Mouse (Mus musculus) midbrain, embryonic 12.5 days (tissue): ENCODE measurements around the gene Flt4. TPM values are rescaled to one million over a fixed set of nuclear protein-coding genes. Genes with fewer than 3 reads are reported as not detected.
"Not testable (repeated sequence)": the region's sequence is repeated elsewhere in the genome, so short reads cannot be mapped to it uniquely, and the experiment has no call there.

Experiments
- ATAC-seq: fragments of 200-750 bp; cut with Nextera tagmentation; 2 replicates; pipeline ENCODE4 v1.8.0; 2017; ENCODE audit warnings: low read depth, moderate TSS enrichment, moderate library complexity; ENCODE audit not compliant: low FRiP score
- H3K27ac ChIP-seq: fragments of 300-500 bp; sonication (generic); replicated peaks from 2 replicates; pipeline ENCODE4 v1.5.1; 2016; ENCODE audit warnings: mild to moderate bottlenecking
- H3K27me3 ChIP-seq: fragments of 300-500 bp; sonication (generic); 2 replicates; pipeline ENCODE4 v1.6.1; 2016; ENCODE audit warnings: mild to moderate bottlenecking
- H3K36me3 ChIP-seq: fragments of 300-500 bp; sonication (generic); 2 replicates; pipeline ENCODE4 v1.6.1; 2016
- H3K4me1 ChIP-seq: fragments of 300-500 bp; sonication (generic); 2 replicates; pipeline ENCODE4 v1.6.1; 2016
- H3K4me2 ChIP-seq: fragments of 300-500 bp; sonication (generic); replicated peaks from 2 replicates; pipeline ENCODE4 v1.6.1; 2016; ENCODE audit warnings: mild to moderate bottlenecking, moderate library complexity
- H3K4me3 ChIP-seq: fragments of 300-500 bp; sonication (generic); 2 replicates; pipeline ENCODE4 v1.5.1; 2016; ENCODE audit warnings: mild to moderate bottlenecking
- H3K9ac ChIP-seq: fragments of 300-500 bp; sonication (generic); replicated peaks from 2 replicates; pipeline ENCODE4 v1.6.1; 2016; ENCODE audit warnings: mild to moderate bottlenecking, moderate library complexity
- H3K9me3 ChIP-seq: fragments of 300-500 bp; sonication (generic); 2 replicates; pipeline ENCODE4 v1.6.1; 2016; ENCODE audit warnings: mild to moderate bottlenecking
- WGBS: fragments of 180-500 bp; shearing (Covaris S2); methylation state at CpG from one replicate; pipeline ENCODE4 v1.1.7; 2016; 5-methylcytosine and 5-hydroxymethylcytosine counted together
- polyA plus RNA-seq: library from polyadenylated mRNA; unstranded; fragments of >200 nt; fragmentation: Nextera tagmentation; extraction: Ambion mirVana; gene quantifications from 2 replicates; pipeline ENCODE4 v1.2.1, GENCODE M21; 2016

Flt4 gene
- 2.1 and 2.8 TPM in 2 replicates for polyA plus RNA-seq

GRCm38 (mm10) chr11:49608938-49609867, at the start of gene Flt4:
Gene Flt4 (plus strand): TSS chr11:49609263.
- peak within 1 kb of the TSS; percentile 65 for H3K4me2 ChIP-seq
- ATAC-seq = peak; percentile 92
- 7% methylated on average over 42 of the region's 61 CpGs for WGBS
- peak within 1 kb of the TSS; percentile 47 for H3K4me3 ChIP-seq
- H3K4me1 ChIP-seq, H3K9me3 ChIP-seq, H3K27ac ChIP-seq, H3K36me3 ChIP-seq, H3K9ac ChIP-seq: not testable (repeated sequence)
- H3K27me3 ChIP-seq = peaks cover 57% of the 10 kb centered on the region

GRCm38 (mm10) chr11:49575054-49575453, 34.0 kb upstream of the Flt4 start:
- WGBS = 37% methylated on average over 2 of the region's 2 CpGs
- H3K9me3 ChIP-seq, H3K27me3 ChIP-seq, H3K36me3 ChIP-seq, ATAC-seq, H3K4me2 ChIP-seq, H3K4me3 ChIP-seq, H3K27ac ChIP-seq, H3K9ac ChIP-seq, H3K4me1 ChIP-seq: not testable (repeated sequence)

GRCm38 (mm10) chr11:49580452-49580851, 28.6 kb upstream of the Flt4 start:
- H3K9me3 ChIP-seq, H3K36me3 ChIP-seq, H3K4me1 ChIP-seq, H3K4me2 ChIP-seq, H3K27me3 ChIP-seq, H3K4me3 ChIP-seq, H3K27ac ChIP-seq, H3K9ac ChIP-seq, ATAC-seq: not testable (repeated sequence)
- 90% methylated on average over 8 of the region's 8 CpGs for WGBS

GRCm38 (mm10) chr11:49590213-49590612, 18.9 kb upstream of the Flt4 start:
- WGBS = 92% methylated on average over 19 of the region's 19 CpGs
- no peak for ATAC-seq

GRCm38 (mm10) chr11:49597149-49597548, 11.9 kb upstream of the Flt4 start:
- ATAC-seq, H3K4me3 ChIP-seq, H3K9ac ChIP-seq, H3K4me2 ChIP-seq, H3K9me3 ChIP-seq, H3K4me1 ChIP-seq, H3K36me3 ChIP-seq, H3K27ac ChIP-seq, H3K27me3 ChIP-seq: not testable (repeated sequence)
- 67% methylated on average over 2 of the region's 2 CpGs for WGBS

More at GRCm38 (mm10) chr11:49590213-49590612, 18.9 kb upstream of the Flt4 start:
- no peaks in the 10 kb centered on the region for H3K9me3 ChIP-seq
- no peaks in the 10 kb centered on the region for H3K4me1 ChIP-seq
- no peak overlapping the region for H3K4me2 ChIP-seq
- no peak overlapping the region for H3K9ac ChIP-seq
- no peaks in the 10 kb centered on the region for H3K36me3 ChIP-seq
- no peak overlapping the region for H3K27ac ChIP-seq
- no peaks in the 10 kb centered on the region for H3K27me3 ChIP-seq
- H3K4me3 ChIP-seq = no peak overlapping the region

GRCm38 (mm10) chr11:49608306-49608705, 757 bp upstream of the Flt4 start:
- not testable (repeated sequence) for H3K4me1 ChIP-seq, H3K4me3 ChIP-seq, H3K27ac ChIP-seq, H3K9me3 ChIP-seq, H3K4me2 ChIP-seq, H3K9ac ChIP-seq, ATAC-seq, H3K36me3 ChIP-seq
- 85% methylated on average over 5 of the region's 5 CpGs for WGBS
- peaks cover 48% of the 10 kb centered on the region for H3K27me3 ChIP-seq

GRCm38 (mm10) chr11:49609868-49610824, 1.1 kb downstream of the Flt4 start:
- H3K4me3 ChIP-seq = peak overlapping the region; percentile 47
- peak overlapping the region; percentile 65 for H3K4me2 ChIP-seq
- not testable (repeated sequence) for H3K4me1 ChIP-seq, H3K9me3 ChIP-seq, H3K27ac ChIP-seq, H3K36me3 ChIP-seq, ATAC-seq, H3K9ac ChIP-seq
- H3K27me3 ChIP-seq = peaks cover 58% of the 10 kb centered on the region
- WGBS = under 1% methylated on average over 52 of the region's 52 CpGs

- WGBS = 23% methylated on average over 3 of the region's 3 CpGs
- not testable (repeated sequence) for H3K4me1 ChIP-seq, H3K9me3 ChIP-seq, H3K9ac ChIP-seq, H3K4me2 ChIP-seq, ATAC-seq, H3K27ac ChIP-seq, H3K4me3 ChIP-seq, H3K36me3 ChIP-seq
- peaks cover 58% of the 10 kb centered on the region for H3K27me3 ChIP-seq
Observed at GRCm38 (mm10) chr11:49611349-49611748, 2.3 kb downstream of the Flt4 start.

- H3K9ac ChIP-seq = no peak overlapping the region
- H3K4me2 ChIP-seq = no peak overlapping the region
- H3K9me3 ChIP-seq = no peaks in the 10 kb centered on the region
- 63% methylated on average over 3 of the region's 3 CpGs for whole genome bisulfite sequencing
- H3K4me3 ChIP-seq = no peak overlapping the region
- no peaks in the 10 kb centered on the region for H3K36me3 ChIP-seq
- peaks cover 6% of the 10 kb centered on the region; the same call in 1 of the 2 replicates for H3K4me1 ChIP-seq
- H3K27me3 ChIP-seq = peaks cover 58% of the 10 kb centered on the region
- no peak for ATAC-seq
- no peak overlapping the region for H3K27ac ChIP-seq
Observed at GRCm38 (mm10) chr11:49612154-49612553, 3.1 kb downstream of the Flt4 start.

GRCm38 (mm10) chr11:49613349-49613748, 4.3 kb downstream of the Flt4 start:
- Histone ChIP-seq H3K4me3 (no peak overlapping the region), H3K9me3 (no peaks in the 10 kb centered on the region), H3K27ac (no peak overlapping the region), H3K36me3 (no peaks in the 10 kb centered on the region), H3K4me1 (peaks cover 6% of the 10 kb centered on the region; the same call in 1 of the 2 replicates), H3K4me2 (no peak overlapping the region), H3K9ac (no peak overlapping the region), H3K27me3 (peaks cover 51% of the 10 kb centered on the region)
- ATAC-seq = no peak
- 22% methylated on average over 10 of the region's 10 CpGs for WGBS

- ATAC-seq = no peak
- Histone ChIP-seq H3K36me3 (no peaks in the 10 kb centered on the region), H3K9ac (no peak overlapping the region)
Observed at GRCm38 (mm10) chr11:49615856-49616725, 7.0 kb downstream of the Flt4 start.

More at GRCm38 (mm10) chr11:49615856-49616725, 7.0 kb downstream of the Flt4 start:
- H3K9me3 ChIP-seq = no peaks in the 10 kb centered on the region
- H3K27me3 ChIP-seq = peaks cover 25% of the 10 kb centered on the region
- no peak overlapping the region for H3K27ac ChIP-seq
- H3K4me2 ChIP-seq = no peak overlapping the region
- H3K4me3 ChIP-seq = no peak overlapping the region
- 89% methylated on average over 10 of the region's 10 CpGs for WGBS
- no peaks in the 10 kb centered on the region for H3K4me1 ChIP-seq
